Mouse (Mus musculus): ENCODE measurements around the gene Gatm. TPM values are rescaled to one million over a fixed set of nuclear protein-coding genes. Genes with fewer than 3 reads are reported as not detected.

Gene Gatm
- 42.2 and 46.9 TPM in 2 replicates for polyA plus RNA-seq (2015; fragmentation: Nextera tagmentation; extraction: Ambion mirVana)

DNA sequence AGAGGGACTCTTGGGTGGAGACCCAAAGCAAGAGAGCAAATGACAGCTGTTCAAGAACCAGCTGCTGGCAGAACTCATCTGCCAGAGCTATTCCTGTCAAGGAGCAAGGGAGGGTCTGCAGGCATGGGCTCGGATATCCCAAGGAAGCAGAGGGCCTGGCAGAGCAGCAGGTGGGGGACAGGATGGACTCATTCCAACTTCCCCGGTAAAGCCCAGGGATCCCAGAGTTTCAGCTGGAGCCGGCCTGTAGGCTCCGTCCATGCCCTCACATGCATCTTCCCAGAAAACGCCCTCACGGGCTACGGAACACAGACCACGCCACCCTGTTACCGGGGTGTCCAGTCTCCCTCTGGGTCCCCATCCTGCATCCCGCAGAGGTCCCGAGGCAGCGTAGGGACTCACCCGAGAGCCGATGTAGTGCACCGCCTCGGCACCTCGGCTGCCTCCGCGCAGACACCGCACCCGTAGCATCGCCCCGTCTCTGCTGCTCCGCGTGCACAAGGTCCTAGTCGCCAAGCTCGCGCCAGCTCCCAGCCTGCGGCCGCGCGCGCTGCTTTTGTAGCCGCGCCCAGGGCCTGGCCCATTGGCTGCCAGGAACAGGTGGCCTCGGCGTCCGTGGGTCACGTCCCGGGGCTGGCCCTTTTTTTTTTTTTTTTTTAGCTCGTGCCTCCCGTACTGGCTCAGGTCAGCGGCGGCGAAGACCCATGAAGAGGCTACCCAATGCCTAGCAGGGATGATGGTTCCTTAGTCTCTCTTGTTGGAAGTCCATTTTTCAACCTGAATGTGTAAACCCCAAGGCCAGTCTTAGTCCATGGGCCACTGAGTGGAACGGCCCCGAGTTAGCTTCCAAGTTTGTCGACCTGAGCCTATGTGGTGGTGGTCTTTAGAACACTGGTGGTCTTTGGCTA lies at the start of gene Gatm:
TSS of gene Gatm (minus strand) at position 558 of the 908 bp plus-strand sequence.
- Histone ChIP-seq H3K36me3 (no peaks in the 10 kb centered on the region), H3K9ac (peak within 1 kb of the TSS; percentile 66), H3K4me1 (replicated peaks) (peaks cover 7% of the 10 kb centered on the region; the same call in 1 of the 2 replicates), H3K27ac (replicated peaks) (peak within 1 kb of the TSS; percentile 46; the same call in 1 of the 2 replicates), H3K4me2 (peak within 1 kb of the TSS; percentile 88), H3K4me3 (peak within 1 kb of the TSS; percentile 57), H3K27me3 (no peaks in the 10 kb centered on the region), H3K9me3 (no peaks in the 10 kb centered on the region)
- WGBS: 2% methylated on average over 48 of the region's 48 CpGs
- peak; percentile 99 for ATAC-seq (ENCODE audit: low FRiP score, low read depth)

DNA sequence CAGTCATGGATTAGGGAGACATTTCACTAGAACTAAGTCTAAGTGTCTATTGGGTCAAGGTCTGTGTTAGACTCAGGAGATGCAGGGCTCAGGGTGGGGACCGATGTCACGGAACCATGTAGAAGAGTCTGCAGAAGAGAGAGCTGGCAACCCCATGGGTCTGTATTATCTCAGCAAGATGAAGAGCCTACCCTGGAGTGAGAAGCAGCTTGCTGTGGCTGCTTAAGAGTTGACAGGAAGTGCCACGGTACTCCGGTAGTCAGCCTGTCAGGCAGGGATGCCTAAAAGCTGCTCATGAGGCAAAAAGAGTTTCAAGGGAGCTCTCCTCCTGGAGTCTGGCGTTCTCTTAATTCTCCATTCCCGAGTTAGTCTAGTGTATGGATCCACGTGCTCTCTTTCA lies 48.7 kb upstream of the Gatm start:
- no peak for ATAC-seq (ENCODE audit: low FRiP score, low read depth)

DNA sequence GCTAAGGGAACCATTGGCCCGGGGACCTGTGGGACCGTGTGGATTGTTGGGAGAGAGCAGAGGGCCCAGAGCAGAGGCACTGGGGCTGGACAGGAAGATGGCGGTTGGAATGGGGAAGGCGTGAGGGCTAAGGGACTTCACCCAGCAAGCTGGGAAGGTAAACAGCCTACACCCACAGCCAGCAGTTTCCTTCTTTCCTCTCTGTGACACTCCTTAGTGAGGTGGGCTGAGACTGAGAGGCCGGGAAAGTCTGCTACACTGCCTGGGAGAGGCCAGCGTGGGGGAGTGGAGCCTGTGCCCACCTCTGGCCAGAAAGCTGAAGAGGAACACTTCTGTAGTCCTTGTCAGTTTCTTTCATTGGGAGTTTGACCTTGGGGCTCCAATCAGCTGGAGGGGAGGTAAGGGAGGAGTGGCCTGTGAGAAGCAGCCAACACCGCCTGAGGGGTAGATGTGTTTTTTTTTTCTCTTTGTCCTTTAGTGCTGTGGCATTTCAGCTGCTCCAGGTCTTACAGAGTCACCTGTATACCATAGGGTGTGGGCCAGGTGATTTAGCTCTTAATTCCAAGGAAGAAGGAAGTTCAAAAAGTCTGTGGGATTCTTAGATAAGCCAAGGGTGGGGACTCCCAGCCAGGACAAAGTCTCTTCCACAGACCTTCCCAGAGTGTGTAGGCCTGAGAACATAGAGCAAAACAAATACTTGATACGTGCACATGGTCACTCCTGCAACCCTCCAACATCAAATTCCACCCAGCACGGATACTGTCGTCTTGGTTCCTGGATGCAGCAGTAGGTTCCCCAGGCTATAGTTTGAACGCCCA lies 46.8 kb upstream of the Gatm start:
- H3K36me3 ChIP-seq: no peaks in the 10 kb centered on the region
- no peak overlapping the region for H3K4me3 ChIP-seq
- no peaks in the 10 kb centered on the region for H3K27me3 ChIP-seq
- no peaks in the 10 kb centered on the region for H3K9me3 ChIP-seq
- no peak overlapping the region for H3K27ac ChIP-seq (replicated peaks)
- H3K4me1 ChIP-seq (replicated peaks): no peaks in the 10 kb centered on the region
- no peak overlapping the region for H3K9ac ChIP-seq
- ATAC-seq (ENCODE audit: low FRiP score, low read depth): no peak
- H3K4me2 ChIP-seq: no peak overlapping the region
- 85% methylated on average over 11 of the region's 11 CpGs for WGBS

More for the DNA sequence above, 48.7 kb upstream of the Gatm start:
- Histone ChIP-seq H3K4me1 (replicated peaks) (no peaks in the 10 kb centered on the region), H3K4me2 (no peak overlapping the region), H3K9me3 (no peaks in the 10 kb centered on the region), H3K4me3 (no peak overlapping the region), H3K36me3 (no peaks in the 10 kb centered on the region), H3K27ac (replicated peaks) (no peak overlapping the region), H3K27me3 (no peaks in the 10 kb centered on the region), H3K9ac (no peak overlapping the region)
- 91% methylated on average over 7 of the region's 7 CpGs for WGBS

DNA sequence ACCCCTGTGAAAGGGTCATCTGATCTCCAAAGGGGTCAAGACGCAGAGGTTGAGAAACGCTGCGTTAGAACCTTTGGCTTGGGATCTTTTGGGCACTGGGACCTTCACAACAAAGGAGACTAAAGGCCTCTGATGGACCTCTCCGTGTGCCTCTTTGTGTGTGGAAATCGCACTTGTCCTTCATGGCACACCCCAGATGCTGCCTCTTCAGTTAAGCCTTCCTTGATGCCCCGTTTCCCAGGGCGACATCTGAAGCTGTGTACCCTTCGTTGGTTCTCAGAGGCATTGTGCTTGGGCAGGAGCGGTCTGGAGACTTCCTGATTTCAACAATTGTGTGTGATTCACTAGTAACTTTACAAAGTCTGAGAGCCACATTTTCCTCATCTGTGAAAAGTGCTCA lies 45.7 kb upstream of the Gatm start:
- no peaks in the 10 kb centered on the region for H3K36me3 ChIP-seq
- H3K9ac ChIP-seq: no peak overlapping the region
- H3K9me3 ChIP-seq: no peaks in the 10 kb centered on the region
- no peak for ATAC-seq (ENCODE audit: low FRiP score, low read depth)
- no peak overlapping the region for H3K27ac ChIP-seq (replicated peaks)
- no peaks in the 10 kb centered on the region for H3K4me1 ChIP-seq (replicated peaks)
- no peak overlapping the region for H3K4me3 ChIP-seq
- no peak overlapping the region for H3K4me2 ChIP-seq
- WGBS: 61% methylated on average over 9 of the region's 9 CpGs
- no peaks in the 10 kb centered on the region for H3K27me3 ChIP-seq

DNA sequence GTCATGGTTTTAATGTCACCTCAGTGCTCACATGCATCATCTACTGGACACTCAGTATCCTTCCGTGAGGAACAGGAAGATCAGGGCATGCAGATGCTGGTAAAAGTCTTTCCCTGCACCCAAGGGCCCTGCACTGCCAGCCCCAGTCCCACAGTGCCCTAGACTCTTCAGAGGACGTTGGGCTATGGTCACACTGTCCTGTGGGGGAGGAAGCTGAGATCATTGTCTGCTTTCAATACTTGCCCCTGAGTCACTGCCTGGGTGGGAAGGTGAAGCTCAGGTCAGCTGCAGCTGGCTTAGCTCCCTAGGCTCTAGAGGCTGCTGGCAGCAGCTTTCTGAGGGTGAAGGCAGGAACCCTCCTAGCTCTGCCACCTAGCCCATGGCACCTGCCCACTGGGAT lies 44.9 kb upstream of the Gatm start:
- Histone ChIP-seq H3K4me3 (no peak overlapping the region), H3K27ac (replicated peaks) (no peak overlapping the region), H3K9me3 (no peaks in the 10 kb centered on the region), H3K9ac (no peak overlapping the region), H3K27me3 (no peaks in the 10 kb centered on the region), H3K36me3 (no peaks in the 10 kb centered on the region), H3K4me2 (no peak overlapping the region), H3K4me1 (replicated peaks) (no peaks in the 10 kb centered on the region)
- WGBS: 67% methylated on average over 2 of the region's 2 CpGs
- no peak for ATAC-seq (ENCODE audit: low FRiP score, low read depth)

DNA sequence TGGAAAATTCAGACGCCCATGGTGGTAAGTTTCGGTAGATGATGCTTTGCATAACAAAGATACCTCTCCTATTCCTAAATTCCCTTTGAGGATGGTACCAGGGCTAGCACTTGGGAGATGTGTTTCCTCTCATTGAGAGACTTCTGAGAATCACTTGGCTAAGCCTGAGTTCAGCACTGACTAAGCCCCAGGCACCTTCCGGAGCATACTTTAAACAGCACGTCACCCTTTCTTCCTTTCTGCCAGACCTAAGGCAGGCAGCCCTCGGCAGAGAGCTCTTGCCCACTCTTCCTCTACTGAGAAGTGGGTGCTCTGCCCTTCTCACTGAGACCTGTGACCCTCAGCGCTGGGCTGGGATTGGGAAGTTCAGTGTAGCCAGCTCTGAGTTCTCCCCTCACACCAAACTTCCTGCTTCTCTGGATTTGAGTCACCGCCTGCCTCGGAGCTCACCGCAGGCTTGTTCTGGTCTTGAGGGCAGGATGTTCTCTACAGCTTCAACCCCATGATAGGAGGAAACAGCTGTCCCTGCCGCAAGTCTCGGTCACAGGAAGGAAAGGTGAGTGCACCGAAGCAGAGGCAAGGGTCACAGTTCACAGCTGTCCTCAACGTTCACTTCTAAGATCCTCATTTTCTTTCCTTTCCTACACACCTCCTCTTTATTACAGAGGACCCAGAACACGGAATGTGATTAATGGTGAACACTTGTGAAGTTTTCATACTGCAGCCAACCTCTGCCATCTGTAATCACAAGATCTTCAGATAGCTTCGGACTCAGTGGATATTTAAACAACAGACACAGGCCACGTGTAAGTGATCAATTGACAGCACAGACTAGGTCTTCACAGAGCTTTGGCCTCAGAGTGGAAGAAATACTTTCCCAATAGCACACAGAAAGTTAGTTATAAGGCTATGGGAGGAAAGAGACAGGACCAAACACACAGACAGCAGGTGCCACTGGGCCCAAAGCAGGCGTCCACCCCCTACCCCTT lies 41.3 kb upstream of the Gatm start:
- Histone ChIP-seq H3K4me3 (no peak overlapping the region), H3K9me3 (no peaks in the 10 kb centered on the region), H3K36me3 (no peaks in the 10 kb centered on the region), H3K4me1 (replicated peaks) (no peaks in the 10 kb centered on the region), H3K27me3 (no peaks in the 10 kb centered on the region), H3K4me2 (no peak overlapping the region), H3K9ac (no peak overlapping the region), H3K27ac (replicated peaks) (no peak overlapping the region)
- no peak for ATAC-seq (ENCODE audit: low FRiP score, low read depth)
- 74% methylated on average over 17 of the region's 17 CpGs for WGBS

DNA sequence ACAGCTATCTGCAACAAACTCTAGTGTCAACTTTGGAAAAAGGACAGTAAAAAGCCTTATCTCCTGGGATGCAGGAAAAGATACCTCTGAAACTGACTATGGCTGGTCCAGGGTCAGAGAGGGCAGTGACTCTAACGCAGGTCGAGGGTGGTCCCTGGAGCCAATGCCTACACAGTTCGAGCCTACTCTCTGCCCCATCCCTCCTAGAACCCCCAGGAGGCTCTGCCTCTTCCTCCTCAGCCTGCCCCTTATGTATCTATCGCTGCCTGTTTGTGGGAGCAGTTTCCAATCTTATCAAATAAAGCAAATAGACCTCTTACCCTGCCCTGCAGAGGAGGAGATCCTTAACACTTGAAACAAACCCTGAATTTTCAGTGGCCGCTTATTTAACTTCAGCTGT lies 27.6 kb upstream of the Gatm start:
- no peak for ATAC-seq (ENCODE audit: low FRiP score, low read depth)
- 56% methylated on average over 5 of the region's 5 CpGs for WGBS
- Histone ChIP-seq H3K27ac (replicated peaks) (no peak overlapping the region), H3K4me3 (no peak overlapping the region), H3K27me3 (peaks cover 13% of the 10 kb centered on the region), H3K9ac (no peak overlapping the region), H3K4me1 (replicated peaks) (peaks cover 5% of the 10 kb centered on the region; the same call in 1 of the 2 replicates), H3K4me2 (no peak overlapping the region), H3K9me3 (no peaks in the 10 kb centered on the region), H3K36me3 (0 out of 2 replicates have a peak, but pooled peaks cover 4% of the 10 kb centered on the region)

DNA sequence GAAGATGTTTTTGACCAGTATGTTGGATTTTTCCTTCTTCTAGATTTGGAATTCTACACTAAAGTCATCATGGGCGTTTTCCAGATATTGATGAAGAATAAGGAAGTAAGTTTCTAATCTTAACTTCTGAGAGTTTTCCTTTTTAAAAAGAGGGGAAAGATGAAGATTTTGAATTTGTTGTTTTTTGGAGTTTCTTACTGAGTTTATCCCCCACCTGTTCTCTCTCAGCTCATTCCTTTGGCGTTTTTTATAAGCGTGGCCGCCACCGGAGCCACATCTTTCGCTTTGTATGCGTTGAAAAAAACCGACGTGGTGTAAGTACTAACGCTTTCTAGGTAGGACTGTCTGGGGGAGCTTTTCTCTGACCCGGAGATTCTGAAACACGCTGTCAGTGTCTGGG lies 26.9 kb upstream of the Gatm start:
- 40% methylated on average over 12 of the region's 12 CpGs for WGBS
- H3K4me2 ChIP-seq: peak overlapping the region; percentile 86

DNA sequence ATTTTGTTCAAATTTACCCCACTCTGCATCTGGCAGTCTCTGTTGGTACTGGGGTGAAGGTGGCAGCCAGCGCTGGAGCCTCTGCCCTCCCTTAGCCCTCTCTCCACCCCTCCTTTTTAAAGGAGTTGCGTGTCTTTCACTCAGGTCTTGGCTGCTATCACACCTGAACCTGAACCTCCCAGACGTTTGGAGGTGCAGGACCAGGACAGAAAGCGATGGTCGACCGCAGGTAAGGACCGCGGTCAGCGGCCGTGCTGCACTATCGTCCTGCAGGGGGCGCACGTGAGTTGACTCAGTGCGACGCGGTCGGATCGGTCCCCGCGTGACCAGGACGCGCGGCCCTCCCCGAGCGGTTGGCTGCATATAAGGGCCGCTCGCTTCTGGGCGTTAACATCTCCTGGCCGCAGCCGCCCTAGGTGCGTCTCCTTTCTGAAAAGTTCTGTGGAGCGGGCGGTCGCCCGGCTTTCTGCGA lies 26.5 kb upstream of the Gatm start:
- H3K9ac ChIP-seq: peak overlapping the region; percentile 50; the same call in 1 of the 2 replicates
- WGBS: 1% methylated on average over 36 of the region's 36 CpGs
- peak overlapping the region; percentile 86 for H3K4me2 ChIP-seq
- H3K4me3 ChIP-seq: peak overlapping the region; percentile 46
- peaks cover 13% of the 10 kb centered on the region for H3K36me3 ChIP-seq
- H3K4me1 ChIP-seq (replicated peaks): peaks cover 5% of the 10 kb centered on the region
- peak; percentile 71; the same call in 1 of the 2 replicates for ATAC-seq (ENCODE audit: low FRiP score, low read depth)
- H3K27ac ChIP-seq (replicated peaks): no peak overlapping the region
- H3K27me3 ChIP-seq: peaks cover 13% of the 10 kb centered on the region
- H3K9me3 ChIP-seq: no peaks in the 10 kb centered on the region

More for the DNA sequence above, 26.9 kb upstream of the Gatm start:
- H3K36me3 ChIP-seq: peaks cover 10% of the 10 kb centered on the region
- peaks cover 13% of the 10 kb centered on the region for H3K27me3 ChIP-seq
- no peaks in the 10 kb centered on the region for H3K9me3 ChIP-seq
- H3K27ac ChIP-seq (replicated peaks): no peak overlapping the region
- H3K9ac ChIP-seq: peak overlapping the region; percentile 50; the same call in 1 of the 2 replicates
- H3K4me3 ChIP-seq: peak overlapping the region; percentile 46
- ATAC-seq (ENCODE audit: low FRiP score, low read depth): no peak
- H3K4me1 ChIP-seq (replicated peaks): peaks cover 5% of the 10 kb centered on the region; the same call in 1 of the 2 replicates

DNA sequence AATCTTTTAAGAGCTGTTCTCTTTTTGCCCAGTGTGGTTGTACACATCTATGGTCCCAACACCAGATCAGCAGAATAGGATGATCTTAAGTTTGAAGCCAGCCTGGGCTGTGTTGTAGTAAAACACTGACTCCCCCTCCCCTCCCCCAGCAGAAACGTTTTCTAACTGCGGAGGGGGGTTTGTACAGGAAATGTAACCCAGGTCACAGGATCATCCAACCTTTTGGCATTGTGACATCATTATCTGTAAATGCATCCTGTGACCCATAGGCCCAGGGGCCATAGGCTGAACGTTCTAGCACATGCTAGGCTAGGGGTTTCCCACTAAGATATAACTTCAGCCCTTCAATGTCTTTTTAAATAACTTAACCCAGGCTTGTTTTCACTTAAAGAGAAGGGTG lies 25.6 kb upstream of the Gatm start, which contains the start of gene AA467197:
TSS of gene AA467197 (plus strand) at position 301 of the 400 bp plus-strand sequence.
- H3K4me3 ChIP-seq: peak within 1 kb of the TSS; percentile 46
- H3K27ac ChIP-seq (replicated peaks): no peak within 1 kb of the TSS
- 72% methylated on average over 3 of the region's 3 CpGs for WGBS
- peak within 1 kb of the TSS; percentile 86 for H3K4me2 ChIP-seq
- peaks cover 13% of the 10 kb centered on the region for H3K27me3 ChIP-seq
- ATAC-seq (ENCODE audit: low FRiP score, low read depth): no peak
- H3K9ac ChIP-seq: peak within 1 kb of the TSS; percentile 50; the same call in 1 of the 2 replicates
- peaks cover 13% of the 10 kb centered on the region for H3K36me3 ChIP-seq
- no peaks in the 10 kb centered on the region for H3K9me3 ChIP-seq
- peaks cover 14% of the 10 kb centered on the region for H3K4me1 ChIP-seq (replicated peaks)
